Mouse (Mus musculus): ENCODE measurements around the gene Vmn2r51. TPM values are rescaled to one million over a fixed set of nuclear protein-coding genes. Genes with fewer than 3 reads are reported as not detected.
"Not testable (repeated sequence)": the region's sequence is repeated elsewhere in the genome, so short reads cannot be mapped to it uniquely, and the experiment has no call there.

Gene Vmn2r51
- total RNA-seq (2022) = not detected

GRCm38 (mm10) chr7:10105641-10106040 lies at the start of gene Vmn2r51:
Gene Vmn2r51, minus strand, starts transcription at chr7:10105741.
- not testable (repeated sequence) for DNase-seq

DNA sequence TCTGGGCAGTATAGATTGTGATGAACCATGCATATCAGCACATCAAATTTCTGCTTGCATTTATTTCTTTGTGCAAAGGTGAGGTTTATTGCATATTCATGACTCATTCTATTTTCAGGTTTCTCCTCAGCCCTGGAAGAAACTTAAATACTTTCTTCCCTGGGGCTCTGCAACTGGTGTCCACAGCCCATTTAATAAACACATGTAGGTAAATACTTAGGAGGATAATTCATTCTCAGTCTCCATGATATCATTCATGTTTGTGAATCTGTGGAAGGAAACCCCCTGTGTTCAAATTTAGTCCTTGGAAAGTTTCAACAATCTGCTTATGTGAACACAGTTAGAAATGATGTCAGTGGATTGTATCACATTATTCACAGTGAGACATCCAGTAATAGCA lies 52.3 kb downstream of the Vmn2r51 start, which contains the start of gene Vmn2r50:
Vmn2r50 (minus strand) TSS at position 101 of the 400 bp plus-strand sequence.
- DNase-seq = not testable (repeated sequence)

Other genes with a start within 250 kb of the Vmn2r51 start
- not detected for gene Vmn2r48, start 152.2 kb downstream of the Vmn2r51 start, total RNA-seq (2022)
- gene Vmn2r49, start 113.5 kb downstream of the Vmn2r51 start, total RNA-seq (2022) = not detected
- not detected for gene Vmn2r50, start 52.4 kb downstream of the Vmn2r51 start, total RNA-seq (2022)
- not detected for gene Vmn2r52, start 70.8 kb upstream of the Vmn2r51 start, total RNA-seq (2022)
- gene Vmn1r66, start 172.3 kb upstream of the Vmn2r51 start, total RNA-seq (2022) = not detected

Measured in adrenal gland, adult 8-10 months (tissue).